Mouse (Mus musculus) urinary bladder, adult 18-20 months (tissue): ENCODE results near the gene Spry1.
"Not testable (repeated sequence)": the region's sequence is repeated elsewhere in the genome, so short reads cannot be mapped to it uniquely, and the experiment has no call there.

Experiments used
- DNase-seq, 2 experiments: peaks; one replicate each; pipeline ENCODE4 v3.0.0; 2022; ENCODE audit warnings: low spot score in 2 of 2, mixed read lengths in 2 of 2

The Spry1 gene

DNA sequence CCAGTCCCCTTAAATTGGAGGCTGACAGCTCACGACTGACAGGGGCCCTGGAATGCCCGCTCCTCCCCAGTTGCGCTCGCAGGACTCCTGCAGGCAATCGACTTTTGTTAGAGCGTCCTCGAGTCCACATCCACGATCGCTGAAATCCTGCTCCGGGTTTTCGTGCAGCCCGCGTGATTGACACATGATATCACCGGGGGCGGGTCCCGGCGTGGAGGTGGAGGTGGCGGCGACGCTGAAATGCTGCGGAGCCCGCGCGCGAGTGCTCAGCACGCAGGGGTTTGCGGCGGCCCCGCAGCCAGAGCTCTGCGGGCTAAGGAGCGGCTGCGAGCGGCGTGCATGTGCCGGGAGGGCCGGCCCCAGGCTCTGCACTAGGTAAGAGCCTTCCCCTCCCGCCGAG, at the start of gene Spry1:
Gene Spry1, plus strand, starts transcription at position 258 of the 400 bp plus-strand sequence.
- DNase-seq, result peak; percentile 89 to 100

DNA sequence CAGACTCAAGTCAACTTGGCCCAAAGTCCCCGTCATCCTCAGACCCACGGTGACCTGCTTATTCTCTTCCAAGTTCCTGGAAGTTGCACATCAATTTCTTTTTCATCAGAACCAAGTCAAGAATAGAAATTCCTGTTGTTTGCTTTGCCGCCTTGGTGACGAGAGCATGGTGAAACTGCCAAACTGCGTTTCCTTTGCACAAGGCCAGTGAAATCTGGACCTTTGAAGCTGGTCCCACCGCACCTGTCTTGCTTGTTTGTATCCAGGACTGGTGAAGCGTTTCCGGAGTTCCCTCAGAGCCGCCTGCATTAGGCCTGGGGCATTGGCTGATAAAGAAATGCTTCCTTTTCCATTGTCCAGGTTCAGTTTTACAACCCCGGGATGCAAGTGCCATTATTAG, 44.0 kb upstream of the Spry1 start:
- no peak for DNase-seq

DNA sequence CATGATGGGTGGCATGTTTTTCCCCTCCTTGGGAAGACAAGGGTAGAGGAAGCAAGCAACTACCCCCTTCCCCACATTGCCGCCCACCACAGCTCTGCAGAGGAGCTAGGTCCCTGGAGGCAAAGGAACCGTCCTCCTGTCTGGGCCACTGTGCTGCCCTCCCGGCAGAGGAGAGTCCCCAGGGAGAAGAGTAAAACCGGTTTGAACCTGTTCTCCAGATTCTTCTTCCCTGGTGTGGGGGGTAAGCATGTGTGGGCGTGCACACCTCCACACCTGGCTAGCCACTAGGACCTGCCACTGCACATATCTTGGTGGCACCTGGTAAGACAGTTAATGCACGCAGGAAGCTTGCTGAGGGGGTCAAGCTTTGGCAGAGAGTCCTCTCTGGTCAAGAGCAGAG, 43.2 kb upstream of the Spry1 start:
- peak in 1 of 2 experiments; percentile 11 for DNase-seq

DNA sequence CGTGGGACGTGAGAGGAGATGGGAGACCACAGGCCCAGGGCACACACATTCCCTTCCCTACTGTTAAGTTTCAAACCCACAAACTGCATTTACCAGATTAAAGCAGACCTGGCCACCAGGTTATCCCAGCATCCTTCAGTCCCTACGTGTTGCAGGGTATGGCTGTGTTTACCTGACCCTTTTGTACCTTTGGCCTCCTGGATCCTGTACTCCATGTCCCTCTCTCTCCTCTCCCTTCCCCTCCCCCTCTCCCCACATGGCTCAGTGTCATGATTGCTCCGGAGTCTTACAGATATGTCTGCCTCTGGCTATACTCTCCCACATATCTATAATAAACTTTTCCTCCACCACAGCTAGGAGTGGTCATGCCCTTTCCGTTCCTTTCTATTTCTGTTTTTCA, 42.5 kb upstream of the Spry1 start:
- no peak for DNase-seq

DNA sequence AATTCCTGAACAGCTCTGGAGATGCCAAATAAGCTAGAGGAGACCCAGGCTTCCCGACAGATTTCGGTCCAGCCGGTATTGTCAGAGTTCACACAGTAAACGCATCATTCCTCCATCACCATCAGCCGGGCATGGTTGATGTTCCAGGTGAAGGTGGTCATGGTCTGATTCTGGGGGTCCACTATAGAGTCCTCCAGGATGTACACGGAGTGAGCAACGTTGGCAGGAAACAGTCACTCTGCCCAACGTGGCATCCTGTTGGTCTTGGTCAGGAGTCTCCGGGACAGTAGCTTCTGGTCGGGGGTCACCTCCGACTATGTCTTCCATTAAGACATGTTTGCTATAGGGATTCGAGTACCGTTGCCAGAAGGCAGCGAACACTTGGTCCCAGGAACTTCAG, 40.1 kb upstream of the Spry1 start:
- DNase-seq, result not testable (repeated sequence)

DNA sequence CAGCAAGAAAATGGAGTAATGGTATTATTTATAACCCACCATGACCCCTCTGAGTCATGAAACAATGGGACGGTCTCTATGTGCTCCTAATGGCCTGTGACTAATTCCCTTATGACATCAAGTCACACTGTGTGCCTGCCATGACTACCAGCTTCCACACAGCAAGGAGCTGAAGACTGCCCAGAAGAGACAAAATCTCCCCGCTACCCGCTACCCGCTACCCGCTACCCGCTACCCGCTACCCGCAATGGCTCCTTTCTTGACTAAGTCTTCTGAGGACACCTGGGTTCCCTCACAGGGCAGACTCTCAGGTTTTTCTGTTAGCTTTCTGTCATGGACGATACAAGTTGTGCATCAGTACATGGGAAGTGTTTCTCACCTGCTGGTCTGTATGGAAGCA, 37.4 kb upstream of the Spry1 start:
- no peak for DNase-seq

DNA sequence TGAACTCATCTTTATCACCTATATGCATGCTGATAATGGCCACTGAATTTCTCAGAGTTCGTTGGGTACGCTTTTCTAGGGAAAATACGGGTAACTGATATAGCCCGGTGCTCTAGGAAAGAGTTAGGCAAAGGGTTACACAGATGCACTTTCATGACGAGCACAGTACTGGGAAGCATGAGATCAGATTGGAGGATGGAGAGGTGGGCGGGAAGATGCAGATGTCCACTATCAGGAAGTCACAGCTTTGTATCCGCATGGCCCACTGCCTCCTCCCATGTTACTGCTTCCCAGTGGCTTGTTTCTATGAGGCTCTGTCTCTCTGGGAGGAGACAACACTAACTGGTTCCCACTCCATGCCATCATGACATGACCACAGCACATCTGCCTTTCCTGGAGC, 36.9 kb upstream of the Spry1 start:
- DNase-seq, result no peak

DNA sequence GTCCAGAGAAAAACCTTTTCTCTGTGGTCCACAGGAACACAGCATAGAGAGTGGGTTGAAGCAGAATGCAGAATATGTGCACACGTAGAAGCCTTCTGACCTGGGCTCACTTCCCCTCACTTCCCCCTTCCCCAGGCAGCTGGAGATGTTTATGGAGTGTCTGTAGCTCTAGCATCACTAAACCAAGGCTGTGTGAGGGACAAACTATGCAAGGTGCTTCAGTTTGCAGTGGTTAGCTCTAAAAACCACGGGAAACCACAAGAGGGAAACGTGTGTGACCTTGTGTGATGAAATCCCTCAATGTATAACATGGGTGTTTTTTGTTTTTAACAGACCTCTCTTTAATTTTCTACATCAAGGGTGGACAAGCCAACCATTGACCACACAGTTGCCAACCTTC, 36.2 kb upstream of the Spry1 start:
- no peak for DNase-seq

DNA sequence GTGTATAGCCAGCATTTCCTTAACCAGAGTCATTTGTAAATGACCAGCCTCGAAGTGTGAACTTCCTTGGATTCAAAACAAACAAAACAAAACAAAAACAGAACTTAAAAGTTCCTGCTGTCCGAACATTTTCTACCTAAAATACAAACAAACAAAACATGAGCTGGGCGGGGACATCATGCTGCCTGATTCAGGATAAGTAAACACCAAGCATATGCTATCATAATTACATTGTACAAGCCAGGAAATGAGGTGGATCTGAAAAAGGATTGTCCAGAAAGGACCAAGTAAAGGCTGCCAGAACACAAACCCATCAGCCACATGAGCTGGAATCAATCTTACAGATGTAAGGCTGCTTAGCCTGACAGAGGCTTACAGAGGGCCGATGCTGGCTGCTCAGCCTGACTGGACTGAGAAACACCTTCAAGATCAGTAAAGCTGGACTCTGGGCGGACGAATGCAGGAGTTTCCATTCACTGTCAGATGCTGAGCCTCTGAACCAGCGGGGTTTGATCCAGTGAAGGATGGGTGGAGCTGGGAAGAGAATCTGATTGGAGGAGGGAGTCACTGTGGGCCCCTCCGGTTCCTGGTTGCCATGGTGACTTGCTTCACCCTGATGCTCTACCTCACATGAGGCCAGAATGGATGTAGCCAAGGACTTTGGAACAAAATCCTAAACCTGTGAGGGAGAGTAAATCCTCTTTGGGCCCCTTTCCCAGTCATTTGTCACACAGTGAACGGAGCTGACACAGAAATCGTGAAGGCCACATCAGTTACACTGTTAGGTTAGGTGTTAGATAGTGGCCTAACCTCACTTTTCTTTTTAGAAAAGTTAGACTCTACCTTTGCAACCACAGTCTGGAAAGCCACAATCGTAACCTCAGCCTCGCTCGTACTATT, 34.5 kb upstream of the Spry1 start:
- no peak for DNase-seq

DNA sequence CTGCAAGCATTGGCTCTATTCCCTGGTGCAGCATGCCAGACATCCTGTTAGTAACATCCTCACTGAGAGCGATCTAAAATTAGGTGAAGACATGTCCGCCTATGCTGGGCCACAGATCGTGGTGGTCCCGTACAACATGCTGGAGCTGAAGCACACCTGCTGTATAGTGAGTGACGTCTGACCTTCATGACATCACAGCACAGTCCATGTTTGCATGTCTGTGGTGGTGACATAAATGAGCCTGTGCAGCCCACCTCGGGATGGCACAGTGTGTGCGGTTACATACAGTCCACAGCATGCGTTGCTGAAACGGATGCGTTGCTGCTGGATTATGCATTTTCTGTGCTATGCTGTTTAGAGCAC, 33.9 kb upstream of the Spry1 start:
- DNase-seq, result no peak

DNA sequence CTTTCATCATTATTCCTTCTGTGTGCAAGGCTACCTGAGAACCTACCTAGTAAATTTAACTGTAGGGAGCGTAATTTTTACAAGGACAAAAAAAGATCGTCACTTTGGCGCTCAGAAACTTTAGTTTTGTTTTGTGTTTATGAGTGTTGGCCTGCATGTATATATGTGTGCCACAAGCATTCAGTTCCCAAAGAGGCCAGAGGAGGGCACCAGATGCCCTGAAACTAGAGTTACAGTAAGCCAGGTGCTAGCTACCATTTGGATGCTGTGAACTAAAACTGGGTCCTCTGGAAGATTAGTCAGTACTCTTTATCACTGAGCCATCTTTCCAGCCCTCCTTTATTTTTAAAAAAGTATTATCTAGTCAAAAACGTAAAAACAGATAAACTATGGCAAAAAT, 30.8 kb upstream of the Spry1 start:
- DNase-seq, result no peak

DNA sequence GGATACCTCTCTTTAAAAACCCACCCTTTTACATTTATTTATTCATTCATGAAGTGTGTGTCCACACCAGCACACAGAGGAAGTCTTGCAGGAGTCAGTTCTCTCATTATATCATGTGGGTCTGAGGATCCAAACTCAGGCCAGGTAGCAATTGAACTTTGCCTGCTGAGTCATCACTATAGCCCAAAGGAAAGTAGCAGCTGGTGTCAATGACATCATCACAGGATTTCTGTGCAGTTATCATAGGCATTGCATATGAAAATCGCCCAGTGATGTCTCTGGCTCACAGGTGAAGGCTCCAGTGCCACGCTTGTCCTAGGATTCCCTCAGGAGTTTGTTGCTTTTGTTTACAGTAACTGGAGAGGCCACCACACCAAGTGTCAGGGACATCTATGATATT, 29.1 kb upstream of the Spry1 start:
- no peak for DNase-seq

DNA sequence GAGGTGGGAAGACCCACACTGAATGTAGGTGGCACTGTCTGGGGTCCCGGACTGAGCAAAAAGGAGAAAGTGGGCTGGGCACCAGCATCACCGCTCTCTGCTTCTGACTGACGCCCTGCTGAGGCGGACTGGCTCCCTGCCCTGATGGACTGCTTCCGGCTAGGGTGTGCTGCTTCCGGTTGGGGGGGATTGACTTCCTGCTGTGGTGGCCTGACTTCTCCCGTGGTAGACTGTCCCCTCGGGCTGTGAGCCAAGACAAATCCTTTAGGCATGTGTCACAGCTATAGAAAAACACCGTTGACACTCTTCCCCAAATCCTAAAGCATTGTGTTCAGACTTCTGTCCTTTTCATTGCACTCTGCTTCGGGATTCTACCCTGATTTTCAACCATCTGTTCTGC, 26.0 kb upstream of the Spry1 start:
- DNase-seq, result no peak

DNA sequence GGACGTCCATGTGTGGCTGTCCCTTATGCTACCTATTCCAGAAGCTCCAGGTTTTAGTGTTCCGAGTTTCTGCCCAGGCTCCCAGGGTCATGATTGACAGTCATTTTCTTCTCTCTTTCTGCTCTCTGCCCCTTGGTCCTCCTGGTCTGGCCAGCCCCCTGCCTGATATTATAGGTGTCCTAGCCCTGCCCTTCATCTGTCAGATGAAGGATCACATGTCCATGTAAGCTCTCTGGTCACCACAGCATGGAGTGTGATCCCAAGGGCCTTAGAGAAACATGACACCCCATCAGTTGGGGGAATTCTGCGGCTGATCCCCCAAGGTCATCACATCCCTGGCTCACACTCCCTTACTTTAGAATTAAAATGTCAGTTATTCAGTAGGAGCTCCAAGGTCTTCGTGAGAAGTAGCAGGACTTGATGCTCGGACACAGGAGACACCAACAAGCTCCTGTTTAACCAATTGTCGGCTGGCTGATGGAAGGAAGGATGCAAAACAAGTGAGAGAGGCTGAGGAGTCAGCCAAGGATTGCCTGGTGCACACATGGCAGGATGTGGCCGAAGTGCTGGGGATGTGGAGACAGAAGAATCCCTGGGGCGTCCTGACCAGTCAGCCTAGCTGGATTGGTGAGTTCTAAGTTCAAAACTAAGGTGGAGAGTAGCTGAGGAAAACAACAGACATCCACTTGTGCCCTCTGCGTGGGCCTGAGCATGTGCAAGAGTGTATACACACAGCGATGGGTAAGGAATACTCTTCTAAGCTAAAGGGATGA, 24.7 kb upstream of the Spry1 start:
- DNase-seq, result no peak

DNA sequence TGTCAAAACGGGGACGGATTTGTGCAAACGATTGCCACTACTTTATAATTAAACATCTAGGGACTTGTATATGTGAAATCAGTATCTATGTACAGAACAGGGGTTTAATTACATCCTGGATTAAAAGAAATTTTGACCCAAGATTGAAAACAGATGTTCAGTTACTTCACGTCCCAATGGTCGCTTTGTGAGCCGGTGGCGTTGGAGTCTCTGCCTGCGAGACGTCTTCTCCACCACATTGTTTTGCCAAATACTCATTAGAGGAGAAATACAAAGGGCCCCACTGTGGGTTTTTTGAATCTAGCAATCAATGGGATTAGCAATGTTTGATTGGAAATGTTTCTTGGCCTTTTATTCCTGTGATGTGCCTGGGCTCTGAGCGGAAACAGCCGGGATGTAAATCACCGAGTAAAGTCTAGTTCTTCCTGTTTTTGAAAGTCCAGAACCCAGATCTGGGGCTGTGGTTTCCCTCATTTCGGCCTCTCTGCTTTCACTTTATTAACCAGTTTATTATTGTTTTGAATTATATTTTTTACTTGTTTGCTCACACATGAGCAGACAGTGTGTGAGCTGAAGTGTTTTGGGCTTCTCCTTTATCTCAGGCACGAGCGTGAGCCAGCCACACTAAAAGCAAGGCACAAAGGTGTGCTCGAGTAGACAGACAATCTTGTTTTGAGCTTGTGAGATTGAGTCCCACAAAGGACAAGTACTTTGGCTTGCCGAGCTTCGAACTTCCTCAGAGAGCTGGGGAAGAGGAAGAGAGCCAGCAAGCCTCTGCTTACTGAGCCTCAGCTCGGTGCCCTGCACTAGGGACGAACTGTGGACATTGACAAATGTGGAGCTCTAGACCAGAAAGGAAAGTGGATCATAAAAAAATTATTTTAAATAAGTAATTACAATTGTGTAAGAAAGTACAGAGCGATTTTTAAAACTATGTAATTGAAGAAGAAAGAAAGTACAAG, 22.9 kb upstream of the Spry1 start:
- DNase-seq, result no peak

DNA sequence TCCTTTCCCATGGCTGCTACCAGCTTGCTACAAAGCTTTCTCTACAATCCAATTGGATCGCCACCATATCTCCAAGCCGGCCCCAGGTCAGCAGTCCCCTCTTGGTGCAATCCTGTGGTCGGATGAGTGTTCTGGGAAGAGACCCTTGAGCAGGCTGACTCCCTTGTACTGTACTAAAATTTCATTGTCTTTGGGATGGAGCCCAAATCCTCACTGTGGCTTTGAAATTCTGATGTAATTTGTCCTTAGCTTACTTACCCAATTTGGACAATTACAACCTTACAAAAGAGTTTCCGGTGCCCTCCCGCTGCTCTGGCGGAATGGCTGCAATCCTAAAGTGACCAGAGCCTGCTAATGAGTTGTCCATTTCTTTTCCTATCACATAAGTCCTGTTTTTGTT, 7.5 kb upstream of the Spry1 start:
- DNase-seq, result no peak

DNA sequence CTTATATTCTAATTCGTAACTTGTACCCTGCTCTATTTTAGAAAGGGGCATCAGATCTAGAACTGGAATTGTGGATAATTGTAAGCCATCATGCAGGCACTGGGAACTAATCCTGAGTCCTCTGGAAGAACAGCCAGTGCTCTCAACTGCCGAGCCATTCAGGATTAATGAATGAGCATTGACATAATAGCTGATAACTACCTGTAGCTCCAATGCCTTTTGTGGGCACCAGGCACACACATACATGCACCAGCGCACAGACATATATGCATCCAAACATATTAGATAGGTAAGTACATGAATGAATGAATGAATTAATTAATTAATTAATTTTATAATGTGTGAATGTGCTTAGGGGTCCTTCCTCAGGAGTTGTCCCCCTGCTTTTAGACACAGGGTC, 7.0 kb upstream of the Spry1 start:
- DNase-seq, result no peak

DNA sequence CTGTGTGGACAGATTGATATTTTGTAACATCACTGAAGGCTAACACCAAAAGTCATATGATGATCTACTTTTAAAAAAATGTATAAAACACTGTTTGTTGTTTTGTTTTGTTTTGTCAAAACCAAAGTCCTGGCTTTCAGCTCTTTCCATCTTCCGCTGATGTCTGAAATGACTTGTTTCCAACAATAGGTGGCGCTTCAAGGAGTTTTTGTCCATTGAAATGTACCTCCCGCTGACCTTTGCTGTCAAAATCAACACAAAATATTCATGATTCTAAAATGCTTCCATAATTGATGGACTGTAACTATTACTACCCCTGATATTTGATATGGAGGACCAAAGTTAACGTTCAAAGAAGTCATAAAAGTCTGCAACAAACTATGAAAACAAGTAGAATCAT, 5.1 kb upstream of the Spry1 start:
- no peak for DNase-seq

DNA sequence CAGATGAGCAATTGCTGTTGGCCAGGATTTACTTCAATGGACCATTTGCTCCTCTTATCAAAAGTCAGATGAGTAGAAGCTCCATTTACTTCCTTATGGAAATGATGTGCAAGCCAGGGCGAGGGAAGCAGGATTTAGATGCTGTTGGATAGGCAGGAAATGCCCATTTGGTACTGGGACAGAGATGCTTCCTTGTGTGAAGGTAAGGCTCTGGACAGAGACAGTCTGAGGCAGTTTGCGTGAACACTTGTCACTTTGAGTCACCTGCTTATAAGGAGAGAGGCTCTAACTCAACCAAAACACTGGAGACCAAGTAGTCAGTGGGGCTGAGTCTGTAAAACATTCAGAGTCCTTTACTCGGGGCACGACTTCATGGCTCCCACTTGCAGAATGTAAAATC, 2.8 kb upstream of the Spry1 start:
- no peak for DNase-seq

DNA sequence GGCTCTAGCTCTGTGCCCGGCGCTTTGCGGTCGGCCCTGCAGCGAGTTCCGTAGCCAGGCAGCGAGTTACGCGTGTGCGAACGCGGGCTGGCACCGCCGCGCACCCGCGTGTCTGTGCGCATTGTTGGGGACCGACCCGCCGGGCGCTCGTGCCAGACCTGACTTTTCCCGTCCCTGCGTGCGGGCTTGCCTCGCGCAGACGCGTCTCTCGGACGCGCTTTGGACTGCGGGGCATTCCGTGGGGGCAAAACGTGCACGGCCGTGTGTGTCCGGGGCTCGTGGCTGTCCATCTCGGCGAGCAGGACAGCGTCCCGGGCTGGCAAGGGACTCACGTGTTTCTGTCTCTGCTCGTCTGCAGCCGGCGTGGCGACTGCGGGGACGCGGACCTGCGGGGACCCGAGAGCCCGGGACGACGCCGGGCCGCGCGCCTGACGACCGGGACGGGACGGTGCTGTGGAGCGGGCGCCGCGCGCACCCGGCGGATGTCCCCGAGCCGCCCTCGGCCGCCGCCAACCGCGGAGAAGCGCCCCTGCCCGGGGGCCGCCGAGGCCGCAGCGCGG, 495 bp downstream of the Spry1 start:
- peak in 1 of 2 experiments; percentile 68 for DNase-seq

DNA sequence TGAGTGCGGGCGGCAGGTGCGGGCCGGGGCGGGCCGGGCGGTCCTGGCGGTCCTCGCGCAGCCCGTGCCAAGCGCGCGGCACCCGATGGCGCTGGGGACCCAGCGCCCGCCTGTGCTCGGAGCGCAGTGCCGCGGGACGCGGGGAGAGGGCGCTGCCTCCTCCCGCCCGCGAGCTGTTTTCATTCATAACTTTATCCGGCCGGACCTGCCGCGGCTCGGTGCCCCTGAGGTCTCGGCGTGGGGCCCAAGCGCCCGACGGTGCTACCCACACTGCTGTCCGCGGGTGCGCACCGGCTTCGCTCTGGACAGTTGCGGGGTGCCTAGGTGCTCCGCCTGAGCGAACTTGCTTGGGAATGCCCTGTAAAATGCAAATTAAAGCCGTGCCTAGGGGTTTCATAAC, 1.1 kb downstream of the Spry1 start:
- peak; percentile 55 to 61 for DNase-seq
